Mouse (Mus musculus) lung, postnatal 14 days (tissue): ENCODE measurements around the gene Atrnl1.

Experiments
- DNase-seq: peaks from one replicate; pipeline ENCODE4 v3.0.0; 2021

Atrnl1 gene

DNA sequence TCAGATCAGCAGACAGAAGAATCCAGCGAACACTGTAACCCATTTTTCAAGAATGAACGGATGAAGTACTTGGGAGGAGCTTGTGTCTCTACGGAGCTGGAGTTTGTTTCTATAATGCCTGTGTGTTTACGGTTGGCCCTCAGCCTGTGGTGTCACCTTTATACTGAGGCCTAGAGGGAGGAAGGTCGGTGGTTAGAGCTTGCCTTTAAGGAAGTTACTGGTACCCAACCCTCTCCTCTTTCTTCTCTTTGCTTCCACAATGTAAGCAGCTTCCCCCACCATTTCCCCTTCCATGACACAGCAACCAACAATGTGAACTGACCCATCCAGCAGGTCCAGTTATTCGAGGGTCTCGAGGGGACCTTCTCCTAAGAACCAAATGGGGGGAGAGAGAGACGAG lies 475.9 kb downstream of the Atrnl1 start:
- no peak for DNase-seq

- DNase-seq, result no peak
Observed at GRCm38 (mm10) chr19:58087901-58088300, 477.1 kb downstream of the Atrnl1 start.

DNA sequence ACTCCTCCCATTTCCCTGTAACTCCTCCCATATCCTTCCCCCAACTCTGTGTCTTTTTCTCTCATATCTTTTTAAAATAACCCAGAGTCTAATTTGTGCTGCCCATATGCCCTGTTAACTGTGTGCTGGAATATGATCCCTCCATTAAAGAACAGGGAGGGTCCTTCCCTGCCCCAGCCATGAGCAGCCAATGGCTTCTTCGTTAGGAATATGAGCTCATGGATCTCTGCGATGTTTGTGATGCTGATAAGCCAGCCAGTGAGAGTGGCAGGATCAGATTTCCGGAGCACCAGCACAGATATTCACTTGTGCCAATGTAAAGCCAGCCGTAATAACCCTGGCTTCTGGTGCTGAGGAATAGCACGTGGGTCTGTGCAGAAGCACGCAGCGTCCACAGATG lies 477.6 kb downstream of the Atrnl1 start:
- DNase-seq, result no peak

- DNase-seq, result no peak
Observed at GRCm38 (mm10) chr19:58091911-58092310, 481.1 kb downstream of the Atrnl1 start.

GRCm38 (mm10) chr19:58094781-58095543 lies 484.1 kb downstream of the Atrnl1 start:
- DNase-seq, result no peak

GRCm38 (mm10) chr19:58095776-58096175 lies 484.9 kb downstream of the Atrnl1 start:
- no peak for DNase-seq

GRCm38 (mm10) chr19:58097195-58097594 lies 486.4 kb downstream of the Atrnl1 start:
- no peak for DNase-seq

DNA sequence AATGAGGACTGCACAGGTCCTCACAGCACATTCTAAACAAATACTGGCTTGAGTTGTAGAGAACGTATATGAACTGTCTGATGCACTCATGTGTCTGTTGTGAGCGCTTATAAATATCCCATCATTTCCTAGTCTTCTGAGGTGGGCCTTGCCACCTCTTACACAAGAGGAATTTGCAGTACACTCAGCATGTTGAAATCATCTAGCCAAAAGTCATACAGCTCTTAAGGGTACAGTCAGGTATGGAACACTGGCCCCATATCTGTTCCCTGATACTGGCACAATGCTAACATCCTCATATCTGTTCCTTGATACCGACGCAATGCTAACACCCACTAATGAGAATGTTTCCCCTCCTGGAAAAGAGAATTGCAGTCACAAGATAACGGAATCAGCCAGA lies 488.7 kb downstream of the Atrnl1 start:
- DNase-seq, result no peak

DNA sequence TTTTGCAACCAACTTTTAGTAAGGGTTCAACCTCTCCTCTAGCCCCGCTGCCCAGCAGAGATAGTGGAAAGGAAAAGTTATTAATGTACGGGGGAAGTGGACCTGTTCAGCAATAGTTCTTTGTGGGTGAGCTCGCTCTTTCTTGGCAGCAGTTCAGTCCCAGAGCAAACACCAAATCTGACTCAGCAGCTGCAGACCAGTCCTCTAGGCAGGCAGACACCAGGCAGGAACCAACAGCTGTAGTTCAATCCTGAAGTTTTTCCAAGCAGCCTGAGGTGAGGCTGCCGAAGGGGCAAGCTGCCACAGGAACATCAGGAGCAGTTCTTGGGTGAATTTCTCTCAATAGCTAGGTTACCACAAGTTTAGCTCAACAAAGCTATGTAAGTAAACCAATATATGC lies 489.5 kb downstream of the Atrnl1 start:
- no peak for DNase-seq

DNA sequence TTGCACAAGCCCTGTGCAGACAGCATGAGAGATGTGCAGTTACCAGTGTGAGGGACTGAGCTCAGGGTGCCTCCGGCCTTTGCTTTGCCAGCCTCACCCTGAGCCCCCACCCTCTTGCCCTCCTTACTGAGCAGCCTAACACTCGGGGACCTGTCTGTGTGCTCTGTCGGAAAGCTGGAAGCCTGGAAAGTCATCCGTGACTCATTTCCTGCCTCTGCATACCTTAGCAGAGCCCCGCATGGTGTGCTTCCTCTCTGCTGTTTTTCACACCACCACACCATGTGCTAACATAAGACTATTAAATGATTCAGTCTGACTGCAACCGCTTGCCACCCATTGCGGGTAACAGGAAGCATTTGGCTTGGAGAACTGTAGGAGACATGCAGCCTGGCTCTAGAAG lies 493.7 kb downstream of the Atrnl1 start:
- DNase-seq, result no peak

- no peak for DNase-seq
Observed at GRCm38 (mm10) chr19:58107632-58108031, 496.8 kb downstream of the Atrnl1 start.

- no peak for DNase-seq
Observed at GRCm38 (mm10) chr19:58110491-58110890, 499.7 kb downstream of the Atrnl1 start.

GRCm38 (mm10) chr19:58111291-58111690 lies 500.5 kb downstream of the Atrnl1 start:
- no peak for DNase-seq

GRCm38 (mm10) chr19:58112151-58112550 lies 501.3 kb downstream of the Atrnl1 start:
- DNase-seq, result no peak

DNA sequence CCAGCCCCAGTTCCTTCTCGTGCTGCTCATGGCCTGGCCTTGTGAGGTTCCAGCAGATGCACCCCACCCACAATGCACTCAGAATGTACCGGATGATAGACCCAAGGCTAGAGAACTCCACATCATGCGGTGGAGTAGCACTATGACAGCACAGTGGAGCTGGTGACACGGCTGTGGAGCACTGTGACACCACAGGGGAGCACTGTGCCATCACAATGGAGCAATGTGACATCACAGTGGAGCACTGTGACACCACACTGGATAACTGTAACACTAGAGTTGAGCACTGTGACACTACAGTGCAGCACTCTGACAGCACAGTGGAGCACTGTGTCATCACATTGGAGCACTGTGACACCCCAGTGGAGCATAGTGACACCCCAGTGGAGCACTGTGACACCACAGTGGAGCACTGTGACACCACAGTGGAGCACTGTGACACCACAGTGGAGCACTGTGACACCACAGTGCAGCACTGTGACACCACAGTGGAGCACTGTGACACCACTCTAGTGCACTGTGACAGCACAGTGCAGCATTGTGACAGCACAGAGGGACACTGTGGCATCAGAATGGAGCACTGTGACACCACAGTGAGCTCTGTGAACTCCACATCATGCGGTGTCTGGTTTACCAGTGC lies 502.4 kb downstream of the Atrnl1 start:
- DNase-seq, result no peak

DNA sequence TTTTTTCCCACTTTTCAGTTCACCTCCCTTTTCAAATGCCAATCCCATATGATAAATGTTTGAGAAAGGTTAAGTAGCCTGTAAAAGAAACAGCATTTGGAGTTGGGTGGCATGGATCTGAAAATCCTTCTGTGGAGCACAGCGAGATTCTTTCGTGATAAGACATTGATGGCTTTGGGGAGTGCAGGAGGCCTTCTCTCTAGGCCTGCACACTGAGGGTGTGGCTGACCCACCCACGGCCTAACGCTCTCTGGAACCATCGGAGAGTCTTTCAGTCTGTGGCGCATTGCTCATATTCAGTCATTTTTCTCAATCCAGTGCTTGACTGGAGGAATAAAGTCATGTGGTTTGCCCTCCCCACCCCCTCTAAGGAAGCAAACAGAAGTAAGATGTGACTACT lies 506.8 kb downstream of the Atrnl1 start:
- no peak for DNase-seq

- no peak for DNase-seq
Observed at GRCm38 (mm10) chr19:58118141-58118835, 507.5 kb downstream of the Atrnl1 start.

GRCm38 (mm10) chr19:58118864-58119263 lies 508.0 kb downstream of the Atrnl1 start:
- no peak for DNase-seq

- no peak for DNase-seq
Observed at GRCm38 (mm10) chr19:58119681-58120173, 508.9 kb downstream of the Atrnl1 start.

GRCm38 (mm10) chr19:58120661-58121060 lies 509.8 kb downstream of the Atrnl1 start:
- no peak for DNase-seq

GRCm38 (mm10) chr19:58121628-58122027 lies 510.8 kb downstream of the Atrnl1 start:
- no peak for DNase-seq

DNA sequence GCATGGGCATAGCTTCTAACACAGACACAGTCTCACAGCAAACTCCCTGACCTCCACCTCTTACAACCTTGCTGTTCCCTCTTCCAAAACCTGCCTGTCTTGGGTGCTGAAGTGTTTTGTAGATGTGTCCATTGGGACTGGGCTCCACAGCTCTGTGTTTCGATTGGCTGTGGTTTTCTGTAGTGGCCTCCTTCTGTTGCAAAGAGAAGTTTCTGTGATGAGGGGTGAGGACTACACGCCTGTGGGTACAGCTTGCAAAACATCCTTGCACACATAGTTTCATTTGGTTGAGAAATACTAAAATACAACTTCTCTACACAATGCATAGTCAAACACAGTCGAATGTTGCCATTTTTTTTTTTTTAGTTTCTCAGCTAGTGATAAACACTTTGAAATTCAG lies 512.8 kb downstream of the Atrnl1 start:
- no peak for DNase-seq

- DNase-seq, result no peak
Observed at GRCm38 (mm10) chr19:58124566-58124965, 513.7 kb downstream of the Atrnl1 start.

DNA sequence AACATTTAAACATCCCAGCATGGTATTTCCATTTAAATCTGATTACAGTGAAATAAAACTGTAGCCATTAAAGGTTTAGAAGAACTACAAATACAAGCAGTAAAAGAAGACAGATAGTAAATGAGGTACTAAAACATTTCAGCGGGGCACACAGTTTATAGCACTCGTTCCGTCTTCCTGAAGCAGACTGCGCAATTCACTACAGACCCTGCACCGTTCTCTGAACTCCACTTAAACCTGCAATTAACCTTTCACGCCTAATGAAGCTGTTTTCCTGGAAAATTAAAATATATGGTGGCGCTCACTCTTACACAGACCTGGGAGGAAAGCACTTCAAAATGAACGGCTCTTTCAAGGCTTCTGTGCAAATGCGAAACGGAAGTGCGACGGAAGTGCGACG lies 514.2 kb downstream of the Atrnl1 start:
- no peak for DNase-seq
